Mouse (Mus musculus): Measurements from ENCODE around the gene Coasy. TPM values are rescaled to one million over a fixed set of nuclear protein-coding genes. Genes with fewer than 3 reads are reported as not detected.
A peak's percentile ranks its signal among the peaks of the same experiment; 100 is the strongest.
"Not testable (repeated sequence)": the region's sequence is repeated elsewhere in the genome, so short reads cannot be mapped to it uniquely, and the experiment has no call there.

The Coasy gene
- polyA plus RNA-seq, 3 experiments from 2014 or later = 16.5 to 21.0 (median 18.2) TPM

DNA sequence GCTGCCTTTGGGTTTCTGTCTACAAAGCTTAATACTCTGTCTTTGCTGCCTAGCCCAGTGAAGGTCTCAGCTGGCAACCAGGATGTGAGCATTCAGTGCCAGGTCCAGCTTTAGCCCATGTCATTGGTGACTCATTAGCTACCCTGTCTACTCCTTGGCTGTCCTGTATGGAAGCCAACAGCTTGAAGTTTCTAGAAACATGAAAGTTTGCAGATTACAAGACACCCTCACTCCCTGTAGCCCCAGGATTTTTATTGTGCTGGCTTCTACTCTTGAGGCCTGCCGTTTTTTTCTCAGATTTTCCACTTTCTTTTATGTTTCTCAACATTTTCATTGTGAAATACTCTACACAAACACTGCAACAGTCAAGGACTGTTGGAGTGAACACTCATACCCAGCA is 7.6 kb downstream of the Coasy start:
- ATAC-seq = no peak

DNA sequence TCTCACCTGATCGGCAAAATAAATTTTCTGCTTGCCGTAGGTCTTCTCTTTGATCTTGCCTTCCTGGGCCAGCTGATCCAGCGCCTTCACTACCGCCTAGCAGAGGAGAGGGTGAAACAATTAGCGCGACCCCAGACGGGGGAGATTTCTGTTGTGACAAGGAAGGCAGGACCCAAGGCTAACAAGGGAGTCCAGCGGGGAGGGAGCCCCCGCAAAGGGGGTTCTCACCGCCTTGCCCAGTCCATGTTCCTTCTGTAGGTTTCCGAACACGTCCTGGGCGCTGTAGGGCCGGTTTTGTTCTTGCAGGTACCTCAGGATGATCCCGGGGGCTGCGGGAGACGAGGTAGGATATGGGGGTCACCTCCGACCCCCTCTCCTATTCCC is 12.6 kb downstream of the Coasy start:
- no peak for ATAC-seq

DNA sequence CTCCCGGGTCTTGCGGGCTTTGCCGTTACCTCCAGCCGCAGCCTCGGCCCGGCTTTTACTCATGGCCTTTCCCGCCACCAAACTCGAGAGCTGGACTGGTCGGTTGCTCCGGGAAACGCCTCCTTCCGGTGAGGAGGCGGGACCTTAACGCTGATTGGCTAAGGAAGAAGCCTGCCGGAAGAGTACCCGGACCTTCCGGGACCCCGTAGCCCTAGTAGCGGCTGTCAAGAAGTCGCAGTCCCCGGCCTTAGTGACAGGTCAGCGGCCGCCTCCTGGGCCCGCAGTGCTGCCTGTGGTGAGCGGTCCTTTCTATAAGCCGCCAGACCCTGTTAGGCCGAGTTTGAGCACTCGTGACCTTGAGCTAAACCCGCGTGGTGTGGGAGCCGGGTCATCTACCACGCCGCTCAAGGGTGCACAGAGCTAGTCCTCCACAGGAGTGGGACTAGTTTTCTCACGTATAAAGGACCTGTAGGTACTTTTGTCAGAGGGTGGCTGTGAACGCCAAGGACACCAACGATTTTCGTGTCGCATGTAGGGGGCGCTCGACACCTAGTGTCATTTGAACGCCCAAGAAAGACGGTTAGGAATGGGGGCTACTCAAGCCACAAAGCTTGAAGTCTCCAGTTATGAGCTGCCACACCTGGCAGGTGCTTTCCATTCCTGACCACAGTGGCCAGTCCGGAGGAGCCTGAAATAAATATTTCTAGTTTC is 13.1 kb downstream of the Coasy start, which contains the start of gene Psmc3ip:
Gene Psmc3ip, minus strand, starts transcription at position 123 of the 711 bp plus-strand sequence.
- ATAC-seq = peak; percentile 95

DNA sequence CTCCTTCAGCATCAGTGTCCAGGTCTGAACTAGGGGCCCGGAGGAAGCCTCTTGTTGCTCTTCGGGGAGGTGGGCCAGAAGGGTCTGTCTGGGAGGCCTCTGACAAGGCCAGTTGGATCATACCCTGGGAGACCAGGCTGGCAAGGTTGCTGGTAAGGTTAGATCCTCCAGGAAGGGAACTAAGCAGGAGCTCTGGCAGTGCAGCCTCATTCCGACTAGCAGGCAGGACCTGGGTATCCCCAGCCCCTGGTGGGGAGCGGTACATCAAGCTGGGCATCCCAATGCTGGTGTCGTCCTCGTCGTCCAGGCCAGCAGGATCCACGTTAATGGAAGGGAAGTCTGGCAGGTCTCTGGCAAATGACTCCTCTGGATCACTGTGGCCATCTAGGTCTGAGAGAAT is 15.9 kb downstream of the Coasy start:
- no peak for ATAC-seq

DNA sequence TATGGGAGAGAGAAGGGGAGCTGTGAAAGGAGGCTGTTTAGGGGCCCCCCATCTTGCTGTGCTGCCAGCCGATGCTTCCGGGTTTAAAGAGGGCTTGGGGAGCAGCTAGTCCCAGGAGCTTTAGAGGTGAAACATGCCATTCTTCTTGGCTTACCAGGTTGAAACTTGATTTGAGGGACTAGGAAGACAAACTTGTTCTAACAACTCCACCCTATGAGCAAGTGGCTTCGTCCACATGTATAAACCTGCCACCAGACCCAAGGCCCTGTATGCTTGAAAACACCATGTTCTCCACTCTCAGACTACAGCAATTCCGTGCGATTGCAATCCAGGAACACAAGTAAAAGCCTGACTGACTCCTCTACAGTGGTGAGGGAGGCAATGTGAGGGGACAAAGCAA is 20.6 kb downstream of the Coasy start:
- no peak for ATAC-seq

DNA sequence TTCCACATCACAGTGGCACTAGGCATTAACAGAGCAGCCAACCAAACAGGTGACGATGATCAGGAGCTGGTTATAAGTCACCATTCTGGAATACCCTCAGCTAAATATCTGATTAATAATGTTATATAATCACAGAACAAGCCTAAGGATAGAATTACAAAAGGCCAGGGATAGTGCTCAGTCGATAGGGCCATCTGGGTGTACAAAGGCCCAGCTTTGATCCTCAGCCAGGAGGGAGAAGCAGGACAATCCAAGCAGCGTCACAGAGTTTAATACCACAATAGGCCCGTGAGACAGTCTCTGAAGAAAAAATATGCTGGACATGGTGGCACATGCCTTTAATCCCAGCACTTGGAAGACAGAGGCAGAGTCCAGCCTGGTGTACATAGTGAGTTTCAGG is 27.0 kb downstream of the Coasy start:
- ATAC-seq = no peak

DNA sequence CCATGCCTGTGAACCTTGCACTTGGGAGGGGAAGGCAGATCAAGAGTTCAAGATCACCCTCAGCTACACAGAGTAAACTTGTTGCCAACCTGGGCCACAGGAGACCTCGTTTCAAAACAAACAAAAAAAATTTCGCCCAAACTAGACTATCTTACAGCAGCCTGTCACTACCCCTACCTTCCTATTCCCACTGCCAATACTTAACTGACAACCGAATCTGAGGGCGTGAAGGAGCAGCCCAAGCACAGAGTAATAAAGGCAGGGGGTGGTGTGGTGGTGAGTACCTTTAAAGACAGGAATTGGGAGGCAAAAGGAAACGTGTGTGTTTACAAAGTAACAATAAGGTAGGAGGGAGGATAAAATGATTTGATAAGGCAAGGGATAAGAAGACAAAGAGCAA is 28.3 kb downstream of the Coasy start:
- no peak for ATAC-seq

DNA sequence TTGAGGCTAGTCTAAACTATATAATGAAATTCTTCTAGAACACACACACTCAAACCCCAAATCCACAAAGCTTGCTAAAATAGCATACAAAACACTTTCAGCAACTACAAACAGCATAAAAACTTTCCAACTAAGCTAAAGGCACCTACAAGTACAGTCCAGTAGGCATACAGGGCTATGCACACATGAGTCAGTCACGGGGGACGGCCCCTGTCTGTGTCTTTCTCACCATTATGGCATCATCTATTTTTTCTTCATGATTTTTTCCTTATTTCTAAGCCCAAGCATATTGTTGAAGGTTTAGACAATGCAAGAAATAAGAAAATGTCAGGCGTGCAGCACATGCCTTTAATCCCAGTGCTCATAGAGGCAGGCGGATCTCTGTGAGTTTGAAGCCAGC is 28.8 kb downstream of the Coasy start:
- no peak for ATAC-seq

DNA sequence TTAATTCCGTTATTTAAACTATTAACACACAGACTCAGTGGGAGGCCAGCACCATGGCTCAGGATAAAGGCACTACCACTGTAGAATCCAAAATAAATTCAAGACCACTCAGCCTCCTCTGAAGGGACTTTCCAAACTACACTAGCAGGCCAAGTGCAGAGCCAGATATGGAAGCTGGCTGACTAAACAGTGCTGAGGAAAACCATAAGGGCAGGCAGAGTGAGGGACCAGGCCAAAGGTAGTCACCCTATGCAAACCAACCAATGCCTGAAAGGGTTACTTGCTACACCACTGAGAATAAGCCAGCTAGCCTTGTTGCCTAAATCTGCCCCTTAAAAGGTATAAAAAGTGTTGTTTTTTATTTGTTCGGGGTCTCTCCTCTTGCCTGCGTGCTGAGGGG is 29.8 kb downstream of the Coasy start:
- no peak for ATAC-seq

DNA sequence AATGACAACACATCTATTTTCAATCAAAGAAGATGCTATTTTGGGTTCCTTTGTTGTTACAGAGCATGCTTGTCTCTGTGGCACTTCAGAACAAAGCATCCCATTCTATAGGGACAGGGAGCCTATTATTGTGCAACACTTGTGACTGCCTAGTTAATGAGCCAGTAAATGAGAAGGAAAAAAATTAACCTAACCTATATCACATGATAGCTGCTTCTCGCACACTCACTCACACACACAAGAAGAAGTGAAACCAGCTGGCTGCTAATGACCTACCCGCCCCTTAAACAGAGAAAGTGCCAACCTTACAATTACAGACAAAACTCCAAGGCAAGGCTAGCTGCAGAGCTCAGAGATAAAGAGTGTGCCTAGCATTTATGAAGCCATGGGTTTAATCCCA is 33.2 kb downstream of the Coasy start:
- no peak for ATAC-seq

DNA sequence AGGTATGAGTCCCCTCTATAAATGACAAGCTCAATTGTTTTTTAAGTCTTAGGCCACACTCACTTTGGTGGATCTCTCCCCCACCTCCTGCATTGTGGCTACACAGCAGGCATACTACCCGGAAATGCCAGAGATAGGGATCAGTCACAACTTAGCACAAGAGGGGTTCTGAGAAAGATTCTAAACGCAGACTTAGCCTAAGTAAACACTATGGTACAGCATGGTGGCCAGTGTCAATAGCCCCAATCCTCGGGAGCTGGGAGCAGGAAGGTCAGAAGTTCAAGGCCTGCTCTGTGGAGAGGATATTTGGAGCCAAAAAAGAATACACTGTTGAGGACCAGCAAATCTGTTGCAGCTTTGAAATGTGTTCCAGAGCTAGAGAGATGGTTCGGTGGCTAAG is 35.7 kb downstream of the Coasy start:
- no peak for ATAC-seq

DNA sequence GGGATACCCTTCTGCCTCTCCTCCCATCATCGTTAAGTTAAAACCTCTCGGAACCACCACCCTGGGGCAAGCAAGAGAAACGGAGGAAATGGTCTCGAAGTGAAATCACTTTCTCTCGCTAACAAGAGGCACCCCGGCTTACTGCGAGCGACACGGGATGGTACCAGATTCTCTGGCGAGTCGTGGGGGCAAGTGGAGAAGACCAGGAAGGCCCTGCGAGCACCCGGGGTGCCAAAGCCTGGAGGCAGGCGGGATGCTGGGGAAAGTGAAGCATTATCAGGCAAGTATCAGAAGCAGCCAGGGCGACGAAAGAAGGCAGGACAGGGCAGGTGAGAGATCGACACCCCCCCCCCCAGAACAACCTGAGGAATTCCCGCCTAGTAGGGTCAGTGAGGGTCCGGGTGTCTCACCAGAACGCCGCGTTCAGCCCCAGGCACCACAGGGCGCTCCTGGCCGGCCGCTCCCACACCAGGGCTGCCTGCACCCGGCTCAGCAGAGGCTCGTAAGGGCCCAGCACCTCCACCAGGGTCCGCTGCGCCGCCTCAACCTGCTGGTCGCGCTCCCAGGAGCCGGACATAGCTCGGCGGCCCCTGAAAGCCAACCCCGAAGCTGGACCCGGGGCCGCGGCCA is 36.9 kb downstream of the Coasy start:
- peak; percentile 33 for ATAC-seq

DNA sequence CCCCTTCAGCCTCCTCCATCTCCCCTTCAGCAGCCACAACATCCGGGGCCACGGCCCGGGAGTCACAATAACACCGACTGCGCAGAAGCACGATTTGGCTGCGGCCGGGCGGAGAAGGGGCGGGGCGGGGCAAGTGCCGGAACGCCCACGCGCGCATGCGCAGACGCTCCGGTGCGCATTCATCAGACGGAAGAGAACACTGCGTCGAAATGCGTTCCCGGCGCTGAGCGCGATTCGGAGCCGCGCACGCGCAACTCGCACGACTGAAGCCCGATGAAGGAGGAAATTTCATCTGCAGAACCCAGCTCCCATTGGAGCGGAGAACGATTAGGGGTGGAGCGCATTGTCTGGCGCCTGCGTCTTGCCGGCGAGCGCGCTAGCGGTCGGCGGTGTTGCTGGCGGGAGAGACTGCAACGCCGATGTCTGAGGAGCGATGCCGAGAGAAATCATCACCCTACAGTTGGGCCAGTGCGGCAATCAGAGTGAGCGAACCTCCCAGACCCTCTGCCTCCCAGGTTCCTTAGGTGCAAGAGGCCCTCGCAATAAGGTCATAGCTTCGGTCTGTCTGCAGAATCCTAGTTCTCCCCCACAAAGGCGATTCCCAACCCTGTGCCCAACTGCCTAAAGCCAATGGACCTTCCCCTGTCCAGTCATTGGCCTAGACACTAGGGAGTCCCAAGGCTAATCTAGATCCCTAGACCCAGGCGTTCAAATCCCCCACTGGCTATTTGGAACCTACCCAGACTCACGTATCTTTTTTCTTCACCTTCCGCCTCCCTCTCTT is 37.6 kb downstream of the Coasy start, which contains the start of the genes Retreg3 and Tubg1:
Gene Retreg3, minus strand, starts transcription at position 133 of the 784 bp plus-strand sequence.
Gene Tubg1, plus strand, starts transcription at position 178 of the 784 bp plus-strand sequence.
- peak; percentile 90 for ATAC-seq

DNA sequence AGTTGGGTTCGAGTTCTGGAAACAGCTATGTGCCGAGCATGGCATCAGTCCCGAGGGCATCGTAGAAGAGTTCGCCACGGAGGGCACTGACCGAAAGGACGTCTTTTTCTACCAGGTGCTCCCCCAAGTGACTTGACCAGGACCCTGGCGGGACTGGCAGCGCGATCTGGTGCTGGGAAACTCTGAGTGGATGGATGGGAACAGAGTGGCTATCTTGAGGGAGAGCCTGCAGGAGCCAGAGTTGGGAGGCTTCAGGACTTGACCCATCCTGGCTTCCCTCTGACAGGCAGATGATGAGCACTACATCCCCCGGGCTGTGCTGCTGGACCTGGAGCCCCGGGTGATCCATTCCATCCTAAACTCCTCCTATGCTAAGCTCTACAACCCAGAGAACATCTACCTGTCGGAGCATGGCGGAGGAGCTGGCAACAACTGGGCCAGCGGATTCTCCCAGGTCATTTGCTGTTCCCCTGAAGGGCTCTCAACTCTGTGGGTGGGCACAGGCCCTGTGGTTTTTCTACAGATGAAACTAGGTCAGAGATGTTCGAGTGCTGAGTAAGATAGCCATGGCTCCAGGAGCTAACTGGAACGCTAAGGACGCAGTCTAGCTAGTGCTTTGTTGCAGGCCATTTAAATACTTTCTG is 38.3 kb downstream of the Coasy start:
- ATAC-seq = no peak

DNA sequence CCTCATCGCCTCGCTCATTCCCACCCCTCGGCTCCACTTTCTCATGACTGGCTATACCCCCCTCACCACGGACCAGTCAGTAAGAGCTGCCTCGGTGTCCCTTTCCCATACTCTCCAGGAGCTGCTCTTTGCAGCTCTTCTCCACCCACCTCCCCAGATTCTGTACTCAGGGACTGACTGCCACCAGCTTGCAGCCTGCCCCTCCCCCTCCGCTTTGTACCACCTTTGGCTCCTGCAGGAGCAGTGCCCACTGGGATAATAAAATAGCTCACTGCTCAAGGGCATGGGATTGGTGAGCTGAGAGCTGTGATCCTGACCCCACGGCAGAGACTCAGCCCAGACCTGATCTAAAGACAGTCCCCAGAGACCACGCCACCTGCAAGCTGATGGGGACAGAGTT is 42.1 kb downstream of the Coasy start:
- not testable (repeated sequence) for ATAC-seq

DNA sequence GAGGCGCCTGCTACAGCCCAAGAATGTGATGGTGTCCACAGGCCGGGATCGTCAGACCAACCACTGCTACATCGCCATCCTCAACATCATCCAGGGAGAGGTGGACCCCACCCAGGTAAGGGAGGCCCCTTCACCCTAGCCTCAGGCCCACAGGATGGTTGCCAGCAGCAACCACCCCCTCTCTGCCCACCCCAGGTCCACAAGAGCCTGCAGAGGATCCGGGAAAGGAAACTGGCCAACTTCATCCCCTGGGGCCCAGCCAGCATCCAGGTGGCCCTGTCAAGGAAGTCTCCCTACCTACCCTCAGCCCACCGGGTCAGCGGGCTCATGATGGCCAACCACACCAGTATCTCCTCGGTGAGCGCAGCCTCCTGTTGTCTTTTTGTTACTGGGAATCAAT is 42.6 kb downstream of the Coasy start:
- not testable (repeated sequence) for ATAC-seq

DNA sequence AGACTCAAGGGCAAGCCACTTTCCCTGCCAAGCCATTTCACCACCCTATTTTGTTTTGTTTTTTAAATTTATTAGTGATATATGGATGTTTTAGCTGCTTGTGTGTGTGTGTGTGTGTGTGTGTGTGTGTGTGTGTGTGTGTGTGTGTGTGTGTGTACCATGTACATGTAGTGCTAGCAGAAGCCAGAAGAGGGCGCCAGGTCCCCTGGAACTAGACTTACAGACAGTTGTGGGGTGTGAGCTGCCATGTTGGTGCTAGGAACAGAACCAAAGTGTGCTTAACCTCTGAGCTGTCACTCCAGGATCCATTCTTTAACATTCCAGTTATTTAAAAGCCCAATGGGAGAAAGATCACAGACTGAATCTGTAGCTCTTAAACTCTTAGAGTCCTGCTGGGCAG is 44.7 kb downstream of the Coasy start:
- ATAC-seq = no peak

DNA sequence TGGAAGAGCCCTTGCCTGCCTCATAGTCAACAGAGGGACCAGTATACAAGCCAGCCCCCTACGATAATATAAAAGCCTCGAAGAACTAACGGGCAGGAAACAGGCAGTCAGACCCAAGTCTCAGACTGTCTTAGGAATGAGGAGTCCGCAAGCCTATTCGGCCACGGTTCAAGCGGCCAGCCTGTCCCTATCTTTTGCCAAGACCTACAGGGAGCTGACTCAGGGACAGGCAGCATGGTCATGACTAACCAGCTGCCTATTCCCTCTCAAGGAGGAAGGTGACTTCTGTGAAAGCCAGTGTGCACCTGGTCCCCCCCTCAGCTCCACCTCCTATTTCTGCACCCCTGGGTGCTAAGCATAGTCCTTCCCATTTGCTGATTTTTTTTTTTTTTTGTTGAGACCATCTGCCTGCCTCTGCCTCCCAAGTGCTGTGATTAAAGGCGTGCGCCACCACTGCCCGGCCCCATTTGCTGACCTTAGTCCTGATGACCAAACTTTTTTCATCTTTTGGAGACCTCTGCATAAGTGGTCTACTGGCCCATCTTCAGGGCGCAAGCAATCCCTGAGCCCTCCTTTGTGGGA is 46.7 kb downstream of the Coasy start:
- no peak for ATAC-seq

DNA sequence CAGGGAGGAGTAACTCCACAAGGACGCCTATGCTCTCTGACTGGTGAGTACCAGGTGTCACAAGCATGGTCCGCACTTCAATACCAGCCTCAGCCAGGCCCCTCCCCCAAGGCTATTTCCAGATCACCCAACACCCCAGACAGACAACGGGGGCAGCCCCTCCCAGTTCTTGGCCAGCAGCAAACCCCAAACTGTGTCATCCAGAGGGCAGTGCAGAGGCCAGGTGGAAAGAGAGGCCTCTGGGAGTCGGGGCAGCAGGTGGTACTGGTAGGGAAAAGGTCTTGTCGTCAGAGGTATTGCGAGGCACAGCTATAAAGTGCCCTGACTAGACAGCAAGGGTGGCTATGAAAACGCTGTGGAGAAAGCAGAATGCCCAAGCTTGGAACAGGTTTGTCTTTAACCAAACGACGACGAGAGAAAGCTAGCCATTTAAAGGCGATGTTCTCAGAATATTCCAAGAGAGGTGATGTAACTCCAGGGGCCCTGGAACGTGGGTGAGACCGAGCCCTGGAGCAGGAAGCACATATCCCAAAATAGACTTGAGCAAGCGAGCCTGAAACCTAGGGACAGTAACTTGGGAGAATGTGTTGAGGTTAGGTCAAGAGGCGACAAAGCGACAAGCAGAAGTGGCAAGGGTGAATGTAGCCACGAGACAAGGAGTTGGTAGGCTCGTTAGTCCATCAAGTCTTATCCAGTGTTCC is 47.8 kb downstream of the Coasy start:
- ATAC-seq = no peak

DNA sequence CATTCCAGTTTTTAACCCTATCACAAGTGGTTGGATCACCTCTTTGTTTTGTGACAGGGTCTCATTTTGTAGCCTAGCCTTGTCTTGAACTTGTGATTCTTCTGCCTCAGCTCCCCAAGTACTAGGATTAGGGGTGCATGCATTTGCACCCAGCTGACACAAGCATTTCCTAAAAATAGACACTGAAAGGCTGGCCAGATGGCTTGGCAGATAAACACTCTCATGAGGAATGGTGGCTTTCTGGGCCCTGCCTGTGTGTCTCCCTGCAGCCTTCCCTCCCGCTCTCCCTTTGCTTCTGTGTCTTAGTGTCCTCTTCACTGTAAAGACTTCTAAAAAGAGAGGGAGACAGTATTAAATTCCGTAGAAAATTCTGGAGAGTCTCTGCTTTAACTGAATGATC is 48.8 kb downstream of the Coasy start:
- no peak for ATAC-seq

DNA sequence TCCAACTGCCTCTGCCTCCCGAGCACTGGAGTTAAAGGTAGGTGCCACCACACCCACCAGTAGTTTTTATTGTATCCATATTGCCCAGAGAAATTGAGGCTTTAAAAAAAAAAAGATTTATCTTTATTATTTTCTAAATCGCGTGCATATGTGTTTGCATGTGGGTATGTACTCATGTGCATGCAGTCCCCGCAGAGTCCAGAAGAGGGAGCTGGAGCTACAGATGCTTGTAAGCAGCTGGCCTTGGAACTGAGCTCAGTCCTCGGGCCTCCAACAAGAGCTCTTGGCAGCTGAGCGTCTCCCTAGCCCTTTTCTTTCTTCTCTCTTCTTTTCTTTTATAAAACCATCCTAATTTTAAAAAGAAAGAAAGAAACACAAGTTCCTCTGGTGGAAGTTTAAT is 49.3 kb downstream of the Coasy start:
- no peak for ATAC-seq

DNA sequence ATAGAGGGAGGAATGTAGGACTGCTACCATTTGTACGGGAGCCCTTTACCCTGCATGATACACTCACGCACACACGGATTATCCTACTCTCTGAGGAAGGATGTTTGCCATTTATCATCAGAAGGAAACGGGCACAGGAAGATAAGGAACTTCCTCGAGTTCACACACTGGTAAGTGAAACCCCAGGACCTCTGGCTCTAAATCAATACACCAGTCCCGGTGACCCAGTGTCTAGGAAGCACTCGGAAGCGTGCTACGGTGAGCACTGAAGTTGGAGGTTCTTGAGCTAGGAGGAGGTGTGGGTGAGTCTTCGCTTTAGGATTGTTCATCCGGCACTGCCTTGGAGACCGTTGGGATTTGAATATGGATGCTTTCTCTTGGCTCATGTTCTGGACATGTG is 50.7 kb downstream of the Coasy start:
- no peak for ATAC-seq
